Mouse (Mus musculus) embryo, embryonic 11 days (tissue): Measurements from ENCODE around the gene Gm10750.
"Not testable (repeated sequence)": the region's sequence is repeated elsewhere in the genome, so short reads cannot be mapped to it uniquely, and the experiment has no call there.

Experiments
- DNase-seq: peaks from one replicate; pipeline ENCODE4 v3.0.0-alpha.2; 2015

Gm10750 gene

GRCm38 (mm10) chr2:149017137-149017536, at the start of gene Gm10750:
TSS of gene Gm10750 (minus strand) at chr2:149017237.
- DNase-seq: not testable (repeated sequence)

GRCm38 (mm10) chr2:149004826-149005225, 12.2 kb downstream of the Gm10750 start:
- DNase-seq: no peak

- DNase-seq: no peak
These were observed 13.9 kb downstream of the Gm10750 start, which contains the start of gene Gm1330 for GRCm38 (mm10) chr2:149003151-149003550. TSS of gene Gm1330 (minus strand) at chr2:149003251.

GRCm38 (mm10) chr2:148995133-148995532, 21.9 kb downstream of the Gm10750 start:
- DNase-seq: no peak
